Mouse (Mus musculus) limb, embryonic 10.5 days (tissue): ENCODE data around the gene Gm8127. TPM values are rescaled to one million over a fixed set of nuclear protein-coding genes. Genes with fewer than 3 reads are reported as not detected.
"Not testable (repeated sequence)": the region's sequence is repeated elsewhere in the genome, so short reads cannot be mapped to it uniquely, and the experiment has no call there.

Experiments
- DNase-seq: peaks from one replicate; pipeline ENCODE4 v3.0.0-alpha.2; 2017; ENCODE audit warnings: low spot score
- H3K27ac ChIP-seq: fragments of 300-500 bp; sonication (generic); 2 replicates; pipeline ENCODE4 v1.5.1; 2016; ENCODE audit warnings: mild to moderate bottlenecking
- H3K27me3 ChIP-seq: fragments of 300-500 bp; sonication (generic); 2 replicates; pipeline ENCODE4 v1.6.1; 2016; ENCODE audit warnings: low read depth, mild to moderate bottlenecking; ENCODE audit not compliant: poor library complexity, severe bottlenecking
- H3K36me3 ChIP-seq: fragments of 300-500 bp; sonication (generic); 2 replicates; pipeline ENCODE4 v1.6.1; 2016; ENCODE audit warnings: mild to moderate bottlenecking, moderate library complexity
- H3K4me1 ChIP-seq: fragments of 300-500 bp; sonication (generic); 2 replicates; pipeline ENCODE4 v1.6.1; 2016
- H3K4me3 ChIP-seq: fragments of 300-500 bp; sonication (generic); 2 replicates; pipeline ENCODE4 v1.5.1; 2016; ENCODE audit warnings: mild to moderate bottlenecking, moderate library complexity
- H3K9me3 ChIP-seq: fragments of 300-500 bp; sonication (generic); replicated peaks from 2 replicates; pipeline ENCODE4 v1.6.1; 2016; ENCODE audit warnings: mild to moderate bottlenecking
- WGBS: fragments of 180-500 bp; shearing (Covaris S2); methylation state at CpG from one replicate; pipeline ENCODE4 v1.1.7; 2016; 5-methylcytosine and 5-hydroxymethylcytosine counted together
- polyA plus RNA-seq: library from polyadenylated mRNA; unstranded; fragments of >200 nt; fragmentation: Nextera tagmentation; extraction: Ambion mirVana; gene quantifications from 2 replicates; pipeline ENCODE4 v1.2.1, GENCODE M21; 2016

The Gm8127 gene
- not detected in 2 replicates for polyA plus RNA-seq

GRCm38 (mm10) chr14:43293503-43293902, at the start of gene Gm8127:
Gene Gm8127, minus strand, starts transcription at chr14:43293832.
- peak; percentile 10 for DNase-seq
- not testable (repeated sequence) for H3K4me1 ChIP-seq, H3K4me3 ChIP-seq, H3K36me3 ChIP-seq, H3K27me3 ChIP-seq, H3K9me3 ChIP-seq, H3K27ac ChIP-seq
- WGBS, result 96% methylated on average over 3 of the region's 3 CpGs

GRCm38 (mm10) chr14:43337646-43338045, 44.0 kb upstream of the Gm8127 start:
- DNase-seq, H3K4me1 ChIP-seq, H3K4me3 ChIP-seq, H3K36me3 ChIP-seq, H3K27ac ChIP-seq, H3K9me3 ChIP-seq, H3K27me3 ChIP-seq: not testable (repeated sequence)
- 91% methylated on average over 1 of the region's 1 CpGs for WGBS

GRCm38 (mm10) chr14:43331362-43331880, 37.8 kb upstream of the Gm8127 start:
- peak; percentile 15 for DNase-seq
- H3K9me3 ChIP-seq, H3K36me3 ChIP-seq, H3K27ac ChIP-seq, H3K27me3 ChIP-seq, H3K4me1 ChIP-seq, H3K4me3 ChIP-seq: not testable (repeated sequence)
- WGBS, result 93% methylated on average over 10 of the region's 11 CpGs

- 82% methylated on average over 2 of the region's 2 CpGs for WGBS
- not testable (repeated sequence) for H3K27ac ChIP-seq, H3K4me3 ChIP-seq, H3K9me3 ChIP-seq, H3K4me1 ChIP-seq, H3K36me3 ChIP-seq, H3K27me3 ChIP-seq, DNase-seq
Observed at GRCm38 (mm10) chr14:43328603-43329002, 35.0 kb upstream of the Gm8127 start.

- H3K27me3 ChIP-seq, H3K9me3 ChIP-seq, H3K27ac ChIP-seq, H3K4me1 ChIP-seq, H3K4me3 ChIP-seq, DNase-seq, H3K36me3 ChIP-seq: not testable (repeated sequence)
Observed at GRCm38 (mm10) chr14:43319516-43319915, 25.9 kb upstream of the Gm8127 start.

- not testable (repeated sequence) for H3K27me3 ChIP-seq
- DNase-seq, result peak; percentile 14
- WGBS, result 94% methylated on average over 3 of the region's 3 CpGs
Observed at GRCm38 (mm10) chr14:43278681-43279080, 15.0 kb downstream of the Gm8127 start.

GRCm38 (mm10) chr14:43278146-43278545, 15.5 kb downstream of the Gm8127 start:
- H3K27me3 ChIP-seq, H3K4me3 ChIP-seq, H3K36me3 ChIP-seq, DNase-seq, H3K27ac ChIP-seq, H3K9me3 ChIP-seq, H3K4me1 ChIP-seq: not testable (repeated sequence)
- 77% methylated on average over 4 of the region's 4 CpGs for WGBS

More at GRCm38 (mm10) chr14:43278681-43279080, 15.0 kb downstream of the Gm8127 start:
- H3K4me3 ChIP-seq, H3K4me1 ChIP-seq, H3K9me3 ChIP-seq, H3K36me3 ChIP-seq, H3K27ac ChIP-seq: not testable (repeated sequence)

- H3K27ac ChIP-seq, H3K36me3 ChIP-seq, H3K27me3 ChIP-seq, H3K4me1 ChIP-seq, H3K9me3 ChIP-seq, H3K4me3 ChIP-seq: not testable (repeated sequence)
- peak; percentile 25 for DNase-seq
- 77% methylated on average over 2 of the region's 2 CpGs for WGBS
Observed at GRCm38 (mm10) chr14:43277468-43277867, 16.2 kb downstream of the Gm8127 start.

GRCm38 (mm10) chr14:43275752-43276151, 17.9 kb downstream of the Gm8127 start:
- DNase-seq, H3K36me3 ChIP-seq, H3K27me3 ChIP-seq, H3K9me3 ChIP-seq, H3K27ac ChIP-seq, H3K4me3 ChIP-seq, H3K4me1 ChIP-seq: not testable (repeated sequence)
- WGBS, result 92% methylated on average over 1 of the region's 1 CpGs

- H3K36me3 ChIP-seq, DNase-seq, H3K4me1 ChIP-seq, H3K27me3 ChIP-seq, H3K27ac ChIP-seq, H3K9me3 ChIP-seq, H3K4me3 ChIP-seq: not testable (repeated sequence)
- 88% methylated on average over 8 of the region's 8 CpGs for WGBS
Observed at GRCm38 (mm10) chr14:43274986-43275511, 18.6 kb downstream of the Gm8127 start, which contains the start of gene Gm9732. Gene Gm9732, plus strand, starts transcription at chr14:43275036.

- not testable (repeated sequence) for H3K9me3 ChIP-seq
Observed at GRCm38 (mm10) chr14:43273161-43273560, 20.5 kb downstream of the Gm8127 start.

GRCm38 (mm10) chr14:43269211-43269610, 24.4 kb downstream of the Gm8127 start:
- not testable (repeated sequence) for H3K27me3 ChIP-seq, H3K4me1 ChIP-seq, H3K36me3 ChIP-seq, H3K4me3 ChIP-seq, H3K9me3 ChIP-seq, H3K27ac ChIP-seq, DNase-seq
- 92% methylated on average over 3 of the region's 3 CpGs for WGBS

More at GRCm38 (mm10) chr14:43273161-43273560, 20.5 kb downstream of the Gm8127 start:
- 100% methylated on average over 1 of the region's 1 CpGs for WGBS
- H3K27me3 ChIP-seq, H3K4me3 ChIP-seq, H3K4me1 ChIP-seq, H3K36me3 ChIP-seq, DNase-seq, H3K27ac ChIP-seq: not testable (repeated sequence)

- not testable (repeated sequence) for DNase-seq, H3K9me3 ChIP-seq, H3K4me1 ChIP-seq, H3K27me3 ChIP-seq, H3K27ac ChIP-seq, H3K36me3 ChIP-seq, H3K4me3 ChIP-seq
- WGBS, result 71% methylated on average over 2 of the region's 2 CpGs
Observed at GRCm38 (mm10) chr14:43268521-43269084, 25.0 kb downstream of the Gm8127 start.

GRCm38 (mm10) chr14:43263421-43263820, 30.2 kb downstream of the Gm8127 start:
- peak; percentile 12 for DNase-seq
- not testable (repeated sequence) for H3K36me3 ChIP-seq, H3K4me1 ChIP-seq, H3K9me3 ChIP-seq, H3K4me3 ChIP-seq, H3K27ac ChIP-seq, H3K27me3 ChIP-seq
- WGBS, result 89% methylated on average over 3 of the region's 3 CpGs
